Mouse (Mus musculus): Measurements from ENCODE around the gene Gatd1.
"Not testable (repeated sequence)": the region's sequence is repeated elsewhere in the genome, so short reads cannot be mapped to it uniquely, and the experiment has no call there.

The Gatd1 gene

DNA sequence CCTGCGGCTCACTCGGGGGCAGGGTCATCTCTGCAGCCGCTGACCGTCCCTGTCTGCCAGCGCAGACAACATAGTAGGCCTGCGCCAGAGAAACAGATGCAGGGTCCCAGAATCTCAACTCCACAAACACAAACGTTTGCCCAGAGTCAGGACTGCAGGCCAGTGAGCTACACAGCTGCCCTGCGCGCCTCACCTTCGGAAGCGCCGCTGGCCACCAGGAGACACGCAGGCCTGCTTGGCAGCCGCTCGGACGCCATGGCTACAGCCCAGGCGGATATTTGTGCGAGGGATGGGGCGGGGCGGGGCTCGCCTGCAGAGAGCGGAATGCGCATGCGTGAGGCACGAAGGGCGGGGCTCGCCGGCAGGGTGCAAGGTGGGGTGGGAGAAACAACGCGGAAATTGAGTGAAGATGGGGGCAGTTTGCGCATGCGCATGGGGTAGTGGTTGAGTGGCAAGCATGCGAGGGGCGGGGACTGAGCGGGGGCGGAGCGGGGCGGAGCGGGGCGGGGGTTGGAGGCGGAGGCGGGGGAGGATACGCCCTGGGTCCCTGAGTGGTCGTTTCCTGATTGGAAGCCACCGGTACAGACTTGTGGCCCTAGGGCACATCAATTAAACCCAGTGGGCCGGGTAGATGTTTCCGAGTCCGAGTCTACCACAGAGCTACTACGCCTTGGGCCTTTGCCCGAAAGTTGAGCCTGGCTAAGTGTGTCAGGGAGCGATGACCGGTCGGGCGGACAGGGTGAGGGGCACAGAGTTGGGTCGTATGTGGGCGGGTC is at the start of gene Gatd1:
TSS of gene Gatd1 (minus strand) at position 328 of the 776 bp plus-strand sequence.
- DNase-seq (ENCODE audit: low spot score in 2 of 2) = peak; percentile 98 to 99

- no peak for DNase-seq (ENCODE audit: low spot score in 2 of 2)
These were observed 48.4 kb upstream of the Gatd1 start for GRCm38 (mm10) chr7:141462333-141462821.

- no peak for DNase-seq (ENCODE audit: low spot score in 2 of 2)
These were observed 47.8 kb upstream of the Gatd1 start for GRCm38 (mm10) chr7:141461521-141462332.

- DNase-seq (ENCODE audit: low spot score in 2 of 2) = no peak
These were observed 46.6 kb upstream of the Gatd1 start, which contains the start of gene Cracr2b for GRCm38 (mm10) chr7:141460391-141461113. Gene Cracr2b (plus strand): TSS chr7:141461094.

- DNase-seq (ENCODE audit: low spot score in 2 of 2) = no peak
These were observed 46.1 kb upstream of the Gatd1 start for GRCm38 (mm10) chr7:141460001-141460390.

GRCm38 (mm10) chr7:141459301-141459711 is 45.4 kb upstream of the Gatd1 start:
- DNase-seq (ENCODE audit: low spot score in 2 of 2) = no peak

DNA sequence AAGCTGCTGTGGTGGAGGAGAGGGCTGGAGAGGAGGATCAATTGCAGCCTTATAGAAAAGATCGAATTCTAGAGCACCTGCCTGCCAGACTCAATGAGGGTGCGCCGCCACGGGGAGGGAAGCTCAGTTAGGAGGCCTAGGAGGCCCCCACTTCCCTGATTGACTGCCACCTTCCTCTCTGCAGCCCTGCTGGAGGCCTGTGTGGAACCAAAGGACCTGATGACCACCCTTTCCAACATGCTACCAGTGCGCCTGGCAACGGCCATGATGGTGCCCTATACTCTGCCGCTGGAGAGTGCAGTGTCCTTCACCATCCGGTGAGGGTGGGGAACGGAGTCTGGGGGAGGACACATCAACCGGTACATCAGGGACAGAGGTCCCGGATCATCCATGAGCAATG is 44.7 kb upstream of the Gatd1 start:
- no peak for DNase-seq (ENCODE audit: low spot score in 2 of 2)

- DNase-seq (ENCODE audit: low spot score in 2 of 2) = no peak
These were observed 44.2 kb upstream of the Gatd1 start for GRCm38 (mm10) chr7:141457986-141458660.

DNA sequence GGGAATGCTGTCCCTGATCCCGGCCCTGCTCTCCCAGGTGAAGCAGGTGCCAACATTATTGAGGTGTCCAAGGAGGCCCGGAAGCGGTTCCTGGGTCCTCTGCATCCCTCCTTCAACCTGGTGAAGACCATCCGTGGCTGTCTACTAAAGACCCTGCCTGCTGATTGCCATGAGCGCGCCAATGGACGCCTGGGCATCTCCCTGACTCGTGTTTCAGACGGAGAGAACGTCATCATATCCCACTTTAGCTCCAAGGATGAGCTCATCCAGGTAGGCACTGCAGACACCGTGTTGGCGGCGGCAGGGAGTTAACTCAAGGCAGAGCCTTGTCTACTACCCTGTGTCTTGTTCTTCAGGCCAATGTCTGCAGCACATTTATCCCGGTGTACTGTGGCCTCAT is 43.3 kb upstream of the Gatd1 start:
- DNase-seq (ENCODE audit: low spot score in 2 of 2) = no peak

- no peak for DNase-seq (ENCODE audit: low spot score in 2 of 2)
These were observed 42.8 kb upstream of the Gatd1 start for GRCm38 (mm10) chr7:141456739-141457138.

DNA sequence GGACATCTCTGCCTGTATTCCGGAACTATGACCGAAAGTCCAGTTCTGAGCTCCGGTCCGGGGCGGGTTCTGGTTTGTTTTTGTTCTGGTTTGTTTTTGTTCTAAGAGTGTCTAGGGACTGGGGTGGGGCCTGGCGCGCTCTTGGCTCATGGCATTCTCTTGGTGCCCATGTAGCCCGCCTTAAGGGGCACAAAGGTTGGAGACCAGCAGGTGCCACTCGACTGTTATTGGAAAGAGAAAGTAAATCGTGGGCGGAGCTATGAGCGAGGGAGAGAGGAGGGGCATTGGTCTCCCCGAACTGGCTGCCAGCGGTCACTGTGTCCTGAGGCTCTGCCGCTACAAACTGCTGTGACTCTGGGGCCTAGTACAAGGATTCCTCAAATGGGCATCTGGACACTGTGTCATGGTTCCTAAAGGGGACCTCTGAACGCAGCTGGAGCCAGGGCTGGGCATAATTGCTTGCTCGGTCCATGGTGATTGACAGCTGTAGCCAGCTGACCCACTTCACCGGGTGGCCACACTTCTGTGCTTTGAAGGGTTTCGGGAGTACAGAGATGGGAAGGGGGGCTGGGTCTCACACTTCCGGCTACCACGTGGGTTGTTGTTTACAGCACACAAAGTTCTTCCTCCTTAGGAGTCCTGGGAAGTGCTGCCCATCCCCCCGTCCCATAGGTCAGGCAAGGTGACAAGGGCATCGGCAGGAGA is 41.8 kb upstream of the Gatd1 start:
- peak in 1 of 2 experiments; percentile 53 for DNase-seq (ENCODE audit: low spot score in 2 of 2)

- peak; percentile 90 to 91 for DNase-seq (ENCODE audit: low spot score in 2 of 2)
These were observed 41.1 kb upstream of the Gatd1 start, which contains the start of gene Pnpla2 for GRCm38 (mm10) chr7:141454967-141455551. Gene Pnpla2 (plus strand): TSS chr7:141455198.

- DNase-seq (ENCODE audit: low spot score in 2 of 2) = no peak
These were observed 39.7 kb upstream of the Gatd1 start for GRCm38 (mm10) chr7:141453636-141454035.

GRCm38 (mm10) chr7:141451928-141452327 is 38.0 kb upstream of the Gatd1 start:
- DNase-seq (ENCODE audit: low spot score in 2 of 2) = no peak

- peak; percentile 96 to 98 for DNase-seq (ENCODE audit: low spot score in 2 of 2)
These were observed 33.4 kb upstream of the Gatd1 start, which contains the start of gene Rplp2 for GRCm38 (mm10) chr7:141447110-141447991. Gene Rplp2 (plus strand): TSS chr7:141447370.

GRCm38 (mm10) chr7:141446374-141446773 is 32.4 kb upstream of the Gatd1 start:
- DNase-seq (ENCODE audit: low spot score in 2 of 2) = not testable (repeated sequence)

DNA sequence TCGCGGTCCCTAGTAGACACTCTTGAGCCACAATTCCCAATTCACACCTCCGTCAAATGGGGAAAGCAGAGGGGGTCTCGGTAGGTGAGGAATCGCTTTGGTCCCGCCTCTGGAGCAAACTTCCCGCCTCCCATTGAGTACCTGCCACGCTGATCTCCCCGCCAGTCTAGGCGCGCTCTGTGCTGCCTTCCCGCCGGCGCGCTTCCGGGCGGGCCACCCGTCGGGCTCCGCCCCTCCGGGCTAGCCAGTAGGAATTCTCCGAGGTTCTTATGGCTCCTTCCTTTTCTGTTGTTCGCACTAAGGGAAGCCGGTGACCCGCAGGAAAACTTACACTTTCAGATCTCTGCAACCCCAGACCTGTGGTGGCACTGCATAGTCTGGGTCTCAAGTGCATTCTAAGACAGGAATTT is 29.9 kb upstream of the Gatd1 start, which contains the start of gene Pidd1:
TSS of gene Pidd1 (minus strand) at position 198 of the 410 bp plus-strand sequence.
- DNase-seq (ENCODE audit: low spot score in 2 of 2) = no peak

GRCm38 (mm10) chr7:141443081-141443821 is 29.3 kb upstream of the Gatd1 start:
- no peak for DNase-seq (ENCODE audit: low spot score in 2 of 2)
